In the genomic region with DNA sequence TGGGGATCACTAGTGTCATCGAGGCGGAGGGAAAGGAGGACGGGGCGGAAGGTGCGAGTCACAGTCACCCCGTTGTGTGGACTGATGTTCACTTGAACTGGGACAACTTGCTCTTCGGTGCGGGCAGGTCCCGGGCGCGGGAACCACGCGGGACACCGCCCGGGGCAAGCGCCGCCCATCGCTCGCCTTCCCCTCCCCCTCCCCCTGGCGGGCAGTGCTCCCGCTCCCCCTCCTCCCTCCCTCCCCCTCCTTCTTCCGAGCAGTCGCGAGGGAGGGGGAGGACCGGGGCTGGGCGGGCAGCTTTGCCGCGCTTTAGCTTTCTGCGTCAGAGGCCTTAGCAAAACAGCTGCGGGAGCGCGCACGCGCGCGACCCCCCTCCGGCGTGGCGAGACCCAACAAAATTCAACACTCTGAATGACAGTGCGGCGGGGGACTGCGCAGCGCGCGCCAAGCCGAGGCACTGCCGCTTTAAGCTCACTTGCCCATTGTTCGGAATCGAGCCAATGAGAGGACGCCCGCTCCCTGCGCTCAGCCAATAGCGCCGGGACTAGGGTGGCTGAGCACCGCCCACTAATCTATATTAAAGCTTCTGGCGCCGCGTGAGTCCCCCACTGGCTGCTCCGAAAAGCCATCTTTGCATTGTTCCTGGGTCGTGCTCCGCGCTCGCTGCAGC, we compare ENCODE assay signal across 8 mouse cellular contexts. TPM values are rescaled to one million over a fixed set of nuclear protein-coding genes. Genes with fewer than 3 reads are reported as not detected.
DNase-seq lines count a peak whose midpoint lies in the region; ATAC-seq and TF ChIP-seq lines count a peak whose summit lies in the region.

TSS of gene Ptma (plus strand) at position 611 of the 673 bp plus-strand sequence.

- ATAC-seq in embryonic facial prominence, embryonic 13.5 days (ENCODE audit: insufficient number of reproducible peaks, insufficient read depth, low FRiP score, low TSS enrichment, low read depth), result peak; percentile 95
- peak; percentile 92 for ATAC-seq in limb, embryonic 12.5 days (ENCODE audit: insufficient number of reproducible peaks, insufficient read depth, low FRiP score, low TSS enrichment, low read depth)
- ATAC-seq in midbrain, embryonic 15.5 days (replicated peaks), result peak; percentile 95

- no peaks in the 10 kb centered on the region for H3K9me3 ChIP-seq in embryonic facial prominence, embryonic 13.5 days
- H3K9me3 ChIP-seq in limb, embryonic 12.5 days, result no peaks in the 10 kb centered on the region
- no peaks in the 10 kb centered on the region for H3K9me3 ChIP-seq in midbrain, embryonic 15.5 days

- DNase-seq in 3134 (ENCODE audit: extremely low read depth, insufficient read length, low spot score), result peak; percentile 100
- peak; percentile 96 to 98 for DNase-seq in adrenal gland, postnatal 36 days
- DNase-seq in heart, adult 18-20 months, result peak; percentile 98 to 99
- peak; percentile 100 for DNase-seq in kidney, adult 2 months
- peak; percentile 97 to 99 for DNase-seq in spleen, adult 2 months (ENCODE audit: low read depth in 1 of 2, low spot score in 2 of 2)

- no peaks in the 10 kb centered on the region for H3K27me3 ChIP-seq in embryonic facial prominence, embryonic 13.5 days
- H3K27me3 ChIP-seq in kidney, adult 2 months (replicated peaks; ENCODE audit: control insufficient read depth, insufficient read depth, low read length), result no peaks in the 10 kb centered on the region
- no peaks in the 10 kb centered on the region for H3K27me3 ChIP-seq in limb, embryonic 12.5 days
- H3K27me3 ChIP-seq in midbrain, embryonic 15.5 days (replicated peaks), result no peaks in the 10 kb centered on the region
- no peaks in the 10 kb centered on the region for H3K27me3 ChIP-seq in spleen, adult 2 months (ENCODE audit: control insufficient read depth, insufficient read depth, low read length)

- H3K36me3 ChIP-seq in embryonic facial prominence, embryonic 13.5 days, result peaks cover 26% of the 10 kb centered on the region
- no peaks in the 10 kb centered on the region; the same call in 1 of the 2 replicates for H3K36me3 ChIP-seq in kidney, adult 2 months (ENCODE audit: control insufficient read depth, insufficient read depth, low read length)
- H3K36me3 ChIP-seq in limb, embryonic 12.5 days, result peaks cover 30% of the 10 kb centered on the region
- H3K36me3 ChIP-seq in midbrain, embryonic 15.5 days (replicated peaks), result peaks cover 6% of the 10 kb centered on the region; the same call in 1 of the 2 replicates
- H3K36me3 ChIP-seq in spleen, adult 2 months (ENCODE audit: control insufficient read depth, insufficient read depth, low read length), result peaks cover 8% of the 10 kb centered on the region

- TF ChIP-seq CTCF in kidney, adult 2 months (conservative IDR thresholded peaks at IDR 0.05; ENCODE audit: insufficient read depth, insufficient read length, low read depth, low read length), result no peak
- TF ChIP-seq CTCF in spleen, adult 2 months (IDR thresholded peaks at IDR 0.05; ENCODE audit: extremely low read depth, insufficient read depth, insufficient read length, insufficient replicate concordance), result no peak

- under 1% methylated on average over 59 of the region's 63 CpGs for WGBS in embryonic facial prominence, embryonic 13.5 days
- WGBS in kidney, adult 2 months, result under 1% methylated on average over 58 of the region's 63 CpGs
- whole genome bisulfite sequencing in limb, embryonic 12.5 days, result under 1% methylated on average over 42 of the region's 63 CpGs
- WGBS in midbrain, embryonic 15.5 days, result under 1% methylated on average over 54 of the region's 63 CpGs
- under 1% methylated on average over 56 of the region's 63 CpGs for WGBS in spleen, adult 2 months

- TF ChIP-seq POLR2A in kidney, adult 2 months (IDR thresholded peaks at IDR 0.05; ENCODE audit: low read depth, low read length), result peak; percentile 98
- TF ChIP-seq POLR2A in spleen, adult 2 months (IDR thresholded peaks at IDR 0.05; ENCODE audit: low read depth, low read length), result peak; percentile 96

- H3K4me1 ChIP-seq in embryonic facial prominence, embryonic 13.5 days, result peaks cover 47% of the 10 kb centered on the region
- peaks cover 20% of the 10 kb centered on the region for H3K4me1 ChIP-seq in kidney, adult 2 months (ENCODE audit: control insufficient read depth, insufficient read depth, low read length)
- peaks cover 36% of the 10 kb centered on the region for H3K4me1 ChIP-seq in limb, embryonic 12.5 days (replicated peaks)
- H3K4me1 ChIP-seq in midbrain, embryonic 15.5 days, result peaks cover 38% of the 10 kb centered on the region
- peaks cover 21% of the 10 kb centered on the region for H3K4me1 ChIP-seq in spleen, adult 2 months (ENCODE audit: control insufficient read depth, insufficient read depth, insufficient read length)

- peak within 1 kb of the TSS; percentile 100 for H3K27ac ChIP-seq in embryonic facial prominence, embryonic 13.5 days
- peak within 1 kb of the TSS; percentile 99 for H3K27ac ChIP-seq in kidney, adult 2 months (ENCODE audit: insufficient read depth, low read depth, low read length)
- peak within 1 kb of the TSS; percentile 100 for H3K27ac ChIP-seq in limb, embryonic 12.5 days
- H3K27ac ChIP-seq in midbrain, embryonic 15.5 days, result peak within 1 kb of the TSS; percentile 100
- H3K27ac ChIP-seq in spleen, adult 2 months (ENCODE audit: insufficient read depth, low read length), result peak within 1 kb of the TSS; percentile 100

- H3K4me2 ChIP-seq in embryonic facial prominence, embryonic 13.5 days, result peak within 1 kb of the TSS; percentile 92
- peak within 1 kb of the TSS; percentile 82 for H3K4me2 ChIP-seq in limb, embryonic 12.5 days
- H3K4me2 ChIP-seq in midbrain, embryonic 15.5 days, result peak within 1 kb of the TSS; percentile 91

- H3K4me3 ChIP-seq in embryonic facial prominence, embryonic 13.5 days, result peak within 1 kb of the TSS; percentile 98
- peak within 1 kb of the TSS; percentile 96 for H3K4me3 ChIP-seq in kidney, adult 2 months (ENCODE audit: insufficient read depth, low read depth, low read length)
- H3K4me3 ChIP-seq in limb, embryonic 12.5 days (replicated peaks), result peak within 1 kb of the TSS; percentile 99
- H3K4me3 ChIP-seq in midbrain, embryonic 15.5 days, result peak within 1 kb of the TSS; percentile 75
- H3K4me3 ChIP-seq in spleen, adult 2 months (ENCODE audit: extremely low read depth, insufficient read depth, insufficient read length), result peak within 1 kb of the TSS; percentile 94

- peak within 1 kb of the TSS; percentile 100 for H3K9ac ChIP-seq in embryonic facial prominence, embryonic 13.5 days
- peak within 1 kb of the TSS; percentile 100 for H3K9ac ChIP-seq in limb, embryonic 12.5 days (replicated peaks)
- peak within 1 kb of the TSS; percentile 81 for H3K9ac ChIP-seq in midbrain, embryonic 15.5 days

RNA-seq across cellular contexts. Expression of gene Ptma, which starts in this region (rescaled TPM):
- 100 to 1,000 TPM; 546 to 552 TPM for total RNA-seq in adrenal gland, postnatal 36 days (2021)
- polyA plus RNA-seq in embryonic facial prominence, embryonic 13.5 days (2015; fragmentation: Nextera tagmentation; extraction: Ambion mirVana), result 3,278 and 3,456 TPM in 2 replicates
- 100 to 1,000 TPM; 212 TPM for total RNA-seq in heart, adult 18-20 months (2021)
- 622 and 651 TPM in 2 replicates for polyA plus RNA-seq in kidney, adult 2 months (2012; rRNA removed)
- polyA plus RNA-seq in limb, embryonic 12.5 days (2016; fragmentation: Nextera tagmentation; extraction: Ambion mirVana), result 3,930 and 4,018 TPM in 2 replicates
- 1,373 and 1,532 TPM in 2 replicates for polyA plus RNA-seq in midbrain, embryonic 15.5 days (2015; fragmentation: Nextera tagmentation; extraction: Ambion mirVana)
- 915 and 918 TPM in 2 replicates for polyA plus RNA-seq in spleen, adult 2 months (2012; rRNA removed)

Comparison
In these comparisons a context has a peak if more than half of its experiments do, and no peak if none do; other contexts are left out.
1. Peak in every context shown above with its lines: DNase-seq, ATAC-seq, H3K4me3 ChIP-seq and H3K27ac ChIP-seq.